Mouse (Mus musculus) forebrain, postnatal 0 days (tissue): Measurements from ENCODE around the gene Ptprt. TPM values are rescaled to one million over a fixed set of nuclear protein-coding genes. Genes with fewer than 3 reads are reported as not detected.

ENCODE experiments used
- ATAC-seq: fragments of 200-750 bp; cut with Nextera tagmentation; 2 replicates; pipeline ENCODE4 v1.8.0; 2017; ENCODE audit warnings: mild to moderate bottlenecking, moderate library complexity
- DNase-seq: peaks from one replicate; pipeline ENCODE4 v3.0.0-alpha.2; 2015
- H3K27ac ChIP-seq: fragments of 300-500 bp; sonication (generic); 2 replicates; pipeline ENCODE4 v1.5.1; 2014; ENCODE audit warnings: low read depth, mild to moderate bottlenecking, antibody characterized with exemption, low read length, moderate library complexity, mixed read lengths
- H3K27me3 ChIP-seq: fragments of 300-500 bp; sonication (generic); 2 replicates; pipeline ENCODE4 v1.6.1; 2014; ENCODE audit warnings: mild to moderate bottlenecking, low read length, mixed read lengths; ENCODE audit not compliant: insufficient read depth
- H3K36me3 ChIP-seq: fragments of 300-500 bp; sonication (generic); 2 replicates; pipeline ENCODE4 v1.6.1; 2014; ENCODE audit warnings: mild to moderate bottlenecking, moderate library complexity; ENCODE audit not compliant: insufficient read depth
- H3K4me1 ChIP-seq: fragments of 300-500 bp; sonication (generic); 2 replicates; pipeline ENCODE4 v1.6.1; 2014; ENCODE audit warnings: antibody characterized with exemption; ENCODE audit not compliant: insufficient read depth
- H3K4me2 ChIP-seq: fragments of 300-500 bp; sonication (generic); 2 replicates; pipeline ENCODE4 v1.6.1; 2014; ENCODE audit warnings: low read depth, mild to moderate bottlenecking, moderate library complexity
- H3K4me3 ChIP-seq: fragments of 300-500 bp; sonication (generic); 2 replicates; pipeline ENCODE4 v1.5.1; 2014; ENCODE audit warnings: low read depth, low read length, mixed read lengths
- H3K9ac ChIP-seq: fragments of 300-500 bp; sonication (generic); 2 replicates; pipeline ENCODE4 v1.6.1; 2014; ENCODE audit warnings: mild to moderate bottlenecking
- H3K9me3 ChIP-seq: fragments of 300-500 bp; sonication (generic); 2 replicates; pipeline ENCODE4 v1.6.1; 2016; ENCODE audit warnings: low read length
- CTCF ChIP-seq: sonication (generic); IDR thresholded peaks from 2 replicates; pipeline ENCODE4 v1.5.1; 2016; ENCODE audit warnings: antibody characterized with exemption, control low read depth, low read depth
- WGBS: fragments of 180-500 bp; shearing (Covaris S2); extraction: QIAGEN DNeasy Blood & Tissue Kit; methylation state at CpG from one replicate; pipeline ENCODE4 v1.1.7; 2014; 5-methylcytosine and 5-hydroxymethylcytosine counted together
- polyA plus RNA-seq: library from polyadenylated mRNA; unstranded; fragments of >200 nt; fragmentation: Nextera tagmentation; extraction: Ambion mirVana; gene quantifications from 2 replicates; pipeline ENCODE4 v1.2.1, GENCODE M21; 2015
- total RNA-seq: library from RNA; depleted of rRNA; stranded (reverse); fragments of >200 nt; gene quantifications from 2 replicates; pipeline ENCODE4 v1.2.3, GENCODE M21; 2014

Ptprt gene
- total and polyA plus RNA-seq, 2 experiments from 2014 or later, result 12.0 to 58.4 TPM

DNA sequence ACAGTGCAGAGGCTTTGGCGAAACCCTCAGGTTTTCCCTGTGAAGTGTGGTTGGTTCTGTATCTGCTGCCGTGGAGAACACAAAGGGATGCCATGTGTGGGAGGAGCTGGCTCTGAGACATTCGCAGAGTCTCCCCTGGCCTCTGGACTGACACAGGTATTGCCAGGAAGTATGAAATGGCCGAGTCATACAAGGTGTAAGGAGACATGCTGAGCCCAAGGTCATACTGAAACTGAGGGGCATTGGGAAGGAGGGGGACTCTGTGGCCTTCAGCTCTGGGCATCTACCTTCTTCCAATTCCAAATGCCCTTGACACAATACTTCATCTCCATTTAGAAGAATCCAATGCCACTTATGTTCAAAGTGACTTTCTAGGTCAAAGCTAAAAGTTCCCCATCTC, 1103.1 kb downstream of the Ptprt start:
- Histone ChIP-seq H3K27ac (no peak overlapping the region), H3K4me1 (no peaks in the 10 kb centered on the region), H3K4me3 (no peak overlapping the region), H3K9me3 (no peaks in the 10 kb centered on the region), H3K4me2 (no peak overlapping the region), H3K36me3 (0 out of 2 replicates have a peak, but pooled peaks cover 6% of the 10 kb centered on the region), H3K27me3 (no peaks in the 10 kb centered on the region), H3K9ac (no peak overlapping the region)
- DNase-seq (no peak), ATAC-seq (no peak)
- no peak for TF ChIP-seq CTCF
- WGBS, result 80% methylated on average over 4 of the region's 4 CpGs

DNA sequence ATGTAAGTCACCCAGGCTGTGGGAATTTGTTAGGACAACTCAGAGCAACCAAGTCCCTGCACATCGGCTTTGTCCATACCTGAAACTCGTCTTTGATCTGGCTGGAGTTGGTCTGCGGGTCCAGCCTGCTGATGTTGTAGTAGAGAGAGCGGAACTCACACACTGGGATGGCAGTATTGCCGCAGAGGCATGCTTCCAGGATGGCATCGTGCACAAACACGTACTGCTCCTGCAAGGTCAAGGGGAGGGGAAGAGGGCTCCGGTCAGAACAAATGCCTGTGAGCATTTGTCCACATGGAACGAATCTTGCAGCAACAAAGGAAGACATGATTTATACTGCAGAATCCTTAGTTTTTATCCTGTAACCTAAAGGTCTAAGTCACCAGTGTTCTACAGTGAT, 1107.3 kb downstream of the Ptprt start:
- DNase-seq (no peak), ATAC-seq (no peak)

DNA sequence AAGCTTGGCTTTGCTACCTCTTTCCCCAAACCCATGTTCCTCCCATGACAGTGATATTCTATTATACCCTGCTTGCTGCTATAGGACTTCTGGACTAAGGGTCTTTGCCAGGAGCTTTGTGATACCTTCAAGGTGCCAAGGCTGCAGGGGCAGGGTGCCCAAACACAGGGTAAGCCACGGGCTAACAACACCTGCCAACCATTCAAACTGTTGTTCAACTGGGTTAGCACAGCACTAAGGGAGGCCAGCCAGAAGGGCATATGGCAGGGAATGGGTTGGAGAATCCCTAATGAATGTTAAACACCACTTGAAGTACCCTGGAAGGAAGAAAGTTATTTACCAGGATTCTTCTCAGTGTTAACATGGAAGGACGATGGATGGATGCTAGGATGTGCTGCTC, 1108.9 kb downstream of the Ptprt start:
- Histone ChIP-seq H3K4me2 (no peak overlapping the region), H3K36me3 (no peaks in the 10 kb centered on the region), H3K27ac (no peak overlapping the region), H3K4me1 (no peaks in the 10 kb centered on the region), H3K9ac (no peak overlapping the region), H3K27me3 (no peaks in the 10 kb centered on the region), H3K4me3 (no peak overlapping the region), H3K9me3 (no peaks in the 10 kb centered on the region)
- ATAC-seq (no peak), DNase-seq (no peak)
- 74% methylated on average over 2 of the region's 2 CpGs for WGBS
- no peak for TF ChIP-seq CTCF

More for the DNA sequence above, 1107.3 kb downstream of the Ptprt start:
- WGBS, result 89% methylated on average over 9 of the region's 9 CpGs
- no peak overlapping the region for H3K27ac ChIP-seq
- H3K4me1 ChIP-seq, result no peaks in the 10 kb centered on the region
- H3K4me2 ChIP-seq, result no peak overlapping the region
- H3K27me3 ChIP-seq, result no peaks in the 10 kb centered on the region
- TF ChIP-seq CTCF, result no peak
- H3K36me3 ChIP-seq, result 0 out of 2 replicates have a peak, but pooled peaks cover 6% of the 10 kb centered on the region
- no peaks in the 10 kb centered on the region for H3K9me3 ChIP-seq
- H3K4me3 ChIP-seq, result no peak overlapping the region
- no peak overlapping the region for H3K9ac ChIP-seq

DNA sequence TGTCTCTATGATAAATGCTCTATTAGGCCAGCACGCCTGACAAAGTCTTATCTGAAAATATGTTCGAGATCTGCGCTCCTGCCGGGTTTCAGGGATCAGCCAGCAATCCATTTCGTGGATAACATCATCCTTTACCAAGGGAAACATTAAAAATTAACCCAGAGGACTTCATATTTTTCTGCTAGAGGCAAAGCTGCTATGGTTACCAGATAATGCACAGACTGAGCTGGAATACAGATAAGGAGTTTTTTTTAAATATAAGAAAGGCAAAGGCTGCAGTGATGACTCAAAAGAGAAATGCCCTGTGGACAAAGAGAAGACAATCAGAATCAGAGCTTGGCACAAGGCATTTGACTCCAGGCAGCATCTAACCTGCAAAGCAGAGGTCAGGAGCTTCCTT, 1111.4 kb downstream of the Ptprt start:
- Histone ChIP-seq H3K36me3 (no peaks in the 10 kb centered on the region), H3K4me1 (no peaks in the 10 kb centered on the region), H3K27me3 (no peaks in the 10 kb centered on the region), H3K9ac (no peak overlapping the region), H3K4me2 (no peak overlapping the region), H3K27ac (no peak overlapping the region), H3K4me3 (no peak overlapping the region), H3K9me3 (no peaks in the 10 kb centered on the region)
- no peak for ATAC-seq
- WGBS, result 83% methylated on average over 5 of the region's 5 CpGs
- no peak for TF ChIP-seq CTCF
- DNase-seq, result no peak

DNA sequence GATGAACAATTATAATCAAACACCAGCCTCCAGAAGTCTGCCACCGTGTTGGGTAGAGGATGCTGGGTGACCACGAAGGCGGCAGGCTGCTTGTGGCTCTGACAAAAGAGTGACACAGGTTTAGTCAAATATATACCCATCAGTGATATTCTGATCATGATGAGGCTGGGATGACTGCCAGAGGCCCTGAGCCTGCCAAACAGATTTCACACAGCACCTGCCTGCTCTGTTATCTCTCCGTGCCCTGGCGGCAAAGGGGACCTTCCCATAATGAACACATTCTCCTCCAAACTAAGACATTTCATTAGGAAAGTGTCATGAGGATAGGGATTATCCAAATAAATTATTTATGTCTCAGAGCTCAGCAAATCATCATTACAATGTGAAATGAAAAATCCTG, 1113.6 kb downstream of the Ptprt start:
- Histone ChIP-seq H3K4me1 (no peaks in the 10 kb centered on the region), H3K4me3 (no peak overlapping the region), H3K27me3 (no peaks in the 10 kb centered on the region), H3K9me3 (no peaks in the 10 kb centered on the region), H3K36me3 (no peaks in the 10 kb centered on the region), H3K4me2 (no peak overlapping the region), H3K27ac (no peak overlapping the region), H3K9ac (no peak overlapping the region)
- DNase-seq (no peak), ATAC-seq (no peak)
- WGBS, result 60% methylated on average over 5 of the region's 5 CpGs
- TF ChIP-seq CTCF, result no peak

DNA sequence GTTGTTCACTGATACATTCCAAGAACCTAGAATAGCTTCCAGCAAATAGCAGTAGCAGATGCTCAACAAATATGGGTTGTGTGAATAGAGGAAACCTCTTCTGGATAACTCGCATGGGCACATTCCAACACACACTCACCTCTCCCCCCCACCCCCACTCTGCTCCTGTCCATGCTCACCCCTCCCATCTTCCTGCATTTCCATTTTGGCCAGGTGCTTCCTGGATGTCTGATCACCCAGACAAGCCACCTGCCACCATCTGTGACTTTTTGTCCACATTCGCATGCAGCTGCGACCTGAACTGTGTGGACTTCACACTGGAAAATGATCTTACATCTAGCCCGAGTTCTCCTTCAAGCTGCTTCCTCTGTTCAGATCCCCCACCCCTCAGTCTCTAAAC, 1115.5 kb downstream of the Ptprt start:
- TF ChIP-seq CTCF, result no peak
- no peak for ATAC-seq
- Histone ChIP-seq H3K36me3 (no peaks in the 10 kb centered on the region), H3K4me2 (no peak overlapping the region), H3K9me3 (no peaks in the 10 kb centered on the region), H3K9ac (no peak overlapping the region), H3K4me1 (no peaks in the 10 kb centered on the region), H3K27ac (no peak overlapping the region), H3K4me3 (no peak overlapping the region), H3K27me3 (no peaks in the 10 kb centered on the region)
- WGBS, result 84% methylated on average over 4 of the region's 4 CpGs
- no peak for DNase-seq

DNA sequence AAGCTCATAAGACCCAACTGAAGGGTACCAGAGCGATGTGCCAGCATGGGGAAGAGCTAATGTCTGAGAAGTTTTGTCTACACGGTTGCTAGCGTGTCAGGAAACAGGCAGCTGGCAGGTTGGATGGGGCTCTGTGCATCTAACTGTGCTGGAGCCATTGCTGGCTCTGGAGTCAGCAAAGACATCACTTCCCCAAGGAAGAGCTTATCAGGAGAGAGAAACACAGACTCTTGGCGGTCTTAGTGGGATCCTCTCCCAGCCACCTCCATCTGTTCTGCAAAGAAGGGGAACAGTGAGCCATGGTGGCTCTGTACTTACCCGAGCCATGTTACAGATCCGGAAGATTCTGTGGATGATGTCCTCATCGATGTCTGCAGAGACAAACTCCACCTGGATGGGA, 1126.8 kb downstream of the Ptprt start:
- H3K4me3 ChIP-seq, result no peak overlapping the region
- H3K27me3 ChIP-seq, result no peaks in the 10 kb centered on the region
- H3K36me3 ChIP-seq, result no peaks in the 10 kb centered on the region
- peak; percentile 93 for ATAC-seq
- no peak for TF ChIP-seq CTCF
- peak; percentile 68 for DNase-seq
- no peak overlapping the region for H3K9ac ChIP-seq
- no peak overlapping the region for H3K27ac ChIP-seq
- no peak overlapping the region for H3K4me2 ChIP-seq
- no peaks in the 10 kb centered on the region for H3K4me1 ChIP-seq
- no peaks in the 10 kb centered on the region for H3K9me3 ChIP-seq
- 71% methylated on average over 7 of the region's 7 CpGs for WGBS

DNA sequence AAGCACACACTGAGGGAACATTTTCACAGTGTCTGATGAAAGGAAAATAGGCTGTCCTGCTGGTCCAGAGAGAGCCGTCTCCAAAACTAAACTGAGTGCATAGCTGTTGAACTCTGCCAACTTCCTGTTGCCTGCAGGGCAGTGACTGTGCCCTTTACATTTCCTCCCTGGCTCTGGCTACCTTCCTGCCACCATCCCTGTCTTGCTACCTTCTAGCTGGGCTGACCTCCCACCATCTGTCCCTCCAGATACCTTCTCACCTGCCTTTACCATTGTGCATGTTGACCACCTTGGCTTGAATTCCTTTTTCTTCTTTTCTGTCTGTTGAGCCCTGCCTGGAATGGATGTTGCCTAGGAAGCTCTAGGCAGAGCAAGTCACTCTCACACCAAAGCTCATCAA, 1133.8 kb downstream of the Ptprt start:
- Histone ChIP-seq H3K27ac (no peak overlapping the region), H3K27me3 (no peaks in the 10 kb centered on the region), H3K4me2 (no peak overlapping the region), H3K4me1 (no peaks in the 10 kb centered on the region), H3K9me3 (no peaks in the 10 kb centered on the region), H3K9ac (no peak overlapping the region), H3K36me3 (no peaks in the 10 kb centered on the region), H3K4me3 (no peak overlapping the region)
- TF ChIP-seq CTCF, result no peak
- DNase-seq (no peak), ATAC-seq (no peak)
- 86% methylated on average over 1 of the region's 1 CpGs for WGBS
